Mouse (Mus musculus) MEL (cell line): ENCODE data around the gene Smyd3. TPM values are rescaled to one million over a fixed set of nuclear protein-coding genes. Genes with fewer than 3 reads are reported as not detected.

Experiments
- DNase-seq: peaks from one replicate; pipeline ENCODE4 v3.0.0; 2011; ENCODE audit warnings: low read depth, low spot score
- H3K27ac ChIP-seq: 2 replicates; pipeline ENCODE4 v1.5.1; 2012; ENCODE audit warnings: low read depth, mild to moderate bottlenecking, control low read depth, low read length, moderate library complexity; ENCODE audit not compliant: control insufficient read depth
- H3K27me3 ChIP-seq, 2 experiments: fragments of 150-350 bp in 1 of 2; sonication (generic) in 1 of 2; 2 replicates each; pipeline ENCODE4 v1.6.1; 2012; ENCODE audit warnings: low read length in 2 of 2, mild to moderate bottlenecking in 2 of 2, improper control_type of control experiment in 1 of 2, moderate library complexity in 1 of 2; ENCODE audit not compliant: insufficient read depth in 2 of 2, control insufficient read depth in 1 of 2
- H3K36me3 ChIP-seq, 2 experiments: 2 replicates each; pipeline ENCODE4 v1.6.1; 2012 to 2014; ENCODE audit warnings: low read length in 2 of 2, improper control_type of control experiment in 1 of 2, inconsistent platforms in 1 of 2, mild to moderate bottlenecking in 1 of 2; ENCODE audit not compliant: insufficient read depth in 2 of 2, control insufficient read depth in 1 of 2
- H3K4me1 ChIP-seq, 2 experiments: fragments of 150-350 bp in 1 of 2; sonication (generic) in 1 of 2; 2 replicates each; pipeline ENCODE4 v1.6.1; 2012; ENCODE audit warnings: low read length in 2 of 2, improper control_type of control experiment in 1 of 2, mild to moderate bottlenecking in 1 of 2; ENCODE audit not compliant: insufficient read depth in 2 of 2, control insufficient read depth in 1 of 2
- H3K4me3 ChIP-seq, 2 experiments: fragments of 150-350 bp in 1 of 2; sonication (generic) in 1 of 2; 2 replicates each; pipeline ENCODE4 v1.5.1; 2012; ENCODE audit warnings: low read depth in 2 of 2, low read length in 2 of 2, mild to moderate bottlenecking in 2 of 2, moderate library complexity in 2 of 2, control low read depth in 1 of 2, improper control_type of control experiment in 1 of 2; ENCODE audit not compliant: control insufficient read depth in 1 of 2, insufficient read depth in 1 of 2
- H3K79me2 ChIP-seq: 2 replicates; pipeline ENCODE4 v1.6.1; 2012; ENCODE audit warnings: mild to moderate bottlenecking, low read length, moderate library complexity; ENCODE audit not compliant: control insufficient read depth, poor library complexity, insufficient read depth
- H3K9ac ChIP-seq: 2 replicates; pipeline ENCODE4 v1.6.1; 2012; ENCODE audit warnings: low read depth, mild to moderate bottlenecking, control low read depth, low read length, moderate library complexity; ENCODE audit not compliant: control insufficient read depth, poor library complexity, severe bottlenecking
- H3K9me3 ChIP-seq: fragments of 150-350 bp; sonication (generic); replicated peaks from 2 replicates; pipeline ENCODE4 v1.6.1; 2012; ENCODE audit warnings: mild to moderate bottlenecking, low read length, improper control_type of control experiment, moderate library complexity; ENCODE audit not compliant: insufficient read depth
- BHLHE40 ChIP-seq: IDR thresholded peaks from 2 replicates; pipeline ENCODE4 v1.6.1; 2012; ENCODE audit warnings: low read depth, mild to moderate bottlenecking, inconsistent platforms, low read length, improper control_type of control experiment, borderline replicate concordance
- CHD2 ChIP-seq: IDR thresholded peaks from 2 replicates; pipeline ENCODE4 v1.6.1; 2011; ENCODE audit warnings: low read length, improper control_type of control experiment
- CTCF ChIP-seq, 3 experiments: IDR thresholded peaks in 2 of 3; conservative IDR thresholded peaks in 1 of 3; 2 replicates each; pipeline ENCODE4 v1.5.1; 2011 to 2012; ENCODE audit warnings: low read length in 3 of 3, low read depth in 2 of 3, mild to moderate bottlenecking in 2 of 3, improper control_type of control experiment in 1 of 3, inconsistent platforms in 1 of 3, mixed read lengths in 1 of 3, moderate library complexity in 1 of 3; ENCODE audit not compliant: control insufficient read depth in 1 of 3, insufficient read depth in 1 of 3, poor library complexity in 1 of 3, severe bottlenecking in 1 of 3
- E2F4 ChIP-seq: IDR thresholded peaks from 2 replicates; pipeline ENCODE4 v1.6.1; 2011; ENCODE audit warnings: low read depth, low read length, improper control_type of control experiment, borderline replicate concordance
- GATA1 ChIP-seq: IDR thresholded peaks from 2 replicates; pipeline ENCODE4 v1.6.1; 2011; ENCODE audit warnings: low read depth, low read length, improper control_type of control experiment
- HCFC1 ChIP-seq: IDR thresholded peaks from 2 replicates; pipeline ENCODE4 v1.6.1; 2012; ENCODE audit warnings: low read depth, mild to moderate bottlenecking, inconsistent platforms, low read length, improper control_type of control experiment, moderate library complexity
- JUND ChIP-seq: IDR thresholded peaks from 2 replicates; pipeline ENCODE4 v1.6.1; 2011; ENCODE audit warnings: low read depth, mild to moderate bottlenecking, improper control_type of control experiment, low read length
- KAT2A ChIP-seq: conservative IDR thresholded peaks from 2 replicates; pipeline ENCODE4 v1.6.1; 2012; ENCODE audit warnings: low read depth, low read length, improper control_type of control experiment, inconsistent platforms
- MAFK ChIP-seq: IDR thresholded peaks from 2 replicates; pipeline ENCODE4 v1.6.1; 2011; ENCODE audit warnings: low read depth, mild to moderate bottlenecking, low read length, improper control_type of control experiment, borderline replicate concordance
- MAZ ChIP-seq: IDR thresholded peaks from 2 replicates; pipeline ENCODE4 v1.6.1; 2012; ENCODE audit warnings: low read depth, mild to moderate bottlenecking, inconsistent platforms, low read length, improper control_type of control experiment
- MEF2A ChIP-seq: IDR thresholded peaks from 2 replicates; pipeline ENCODE4 v1.6.1; 2014; ENCODE audit warnings: low read depth, mild to moderate bottlenecking, inconsistent platforms, low read length, improper control_type of control experiment; ENCODE audit not compliant: poor library complexity, insufficient replicate concordance, severe bottlenecking; ENCODE audit errors: extremely low read depth
- MYC ChIP-seq: IDR thresholded peaks from 2 replicates; pipeline ENCODE4 v1.6.1; 2011; ENCODE audit warnings: low read depth, mild to moderate bottlenecking, low read length, improper control_type of control experiment, moderate library complexity
- POLR2A ChIP-seq, 2 experiments: IDR thresholded peaks; 2 replicates each; pipeline ENCODE4 v1.6.1; 2011 to 2012; ENCODE audit warnings: low read length in 2 of 2, mild to moderate bottlenecking in 2 of 2, control low read depth in 1 of 2, improper control_type of control experiment in 1 of 2, low read depth in 1 of 2, moderate library complexity in 1 of 2; ENCODE audit not compliant: control insufficient read depth in 1 of 2, insufficient read depth in 1 of 2, poor library complexity in 1 of 2
- POLR2AphosphoS2 ChIP-seq: IDR thresholded peaks from 2 replicates; pipeline ENCODE4 v1.6.1; 2011; ENCODE audit warnings: low read length, improper control_type of control experiment
- POLR2AphosphoS5 ChIP-seq: IDR thresholded peaks from 2 replicates; pipeline ENCODE4 v1.6.1; 2012; ENCODE audit warnings: low read depth, borderline replicate concordance, mild to moderate bottlenecking, inconsistent platforms, low read length, moderate library complexity, mixed read lengths
- RAD21 ChIP-seq: IDR thresholded peaks from 2 replicates; pipeline ENCODE4 v1.6.1; 2011; ENCODE audit warnings: mild to moderate bottlenecking, low read depth, low read length, improper control_type of control experiment
- TBP ChIP-seq: IDR thresholded peaks from 2 replicates; pipeline ENCODE4 v1.8.0; 2011; ENCODE audit warnings: low read depth, low read length, improper control_type of control experiment
- TCF12 ChIP-seq: IDR thresholded peaks from 2 replicates; pipeline ENCODE4 v1.6.1; 2014; ENCODE audit warnings: low read depth, mild to moderate bottlenecking, inconsistent platforms, low read length, improper control_type of control experiment, moderate library complexity
- USF1 ChIP-seq: IDR thresholded peaks from 2 replicates; pipeline ENCODE4 v1.6.1; 2014; ENCODE audit warnings: low read depth, mild to moderate bottlenecking, inconsistent platforms, low read length, improper control_type of control experiment, moderate library complexity
- ZKSCAN1 ChIP-seq: IDR thresholded peaks from 2 replicates; pipeline ENCODE4 v1.6.1; 2012; ENCODE audit warnings: low read depth, mild to moderate bottlenecking, inconsistent platforms, low read length, improper control_type of control experiment, moderate library complexity
- ZNF384 ChIP-seq: IDR thresholded peaks from 2 replicates; pipeline ENCODE4 v1.6.1; 2012; ENCODE audit warnings: low read depth, mild to moderate bottlenecking, inconsistent platforms, low read length, improper control_type of control experiment
- polyA plus RNA-seq, 2 experiments: library from polyadenylated mRNA; stranded (reverse) in 1 of 2; unstranded in 1 of 2; fragments of >175 nt in 1 of 2; fragments of >200 nt in 1 of 2; gene quantifications; 2 replicates each; pipeline versions ENCODE4 v1.2.1 to v1.2.4; 2012; ENCODE audit warnings: low replicate concordance in 2 of 2, low read depth in 1 of 2; ENCODE audit not compliant: insufficient read length in 2 of 2, insufficient read depth in 1 of 2, missing spikeins in 1 of 2
- total RNA-seq: library from RNA; depleted of rRNA; stranded (reverse); fragments of 300-350 nt; gene quantifications from 2 replicates; pipeline ENCODE4 v1.2.3, GENCODE M21; 2012

Gene Smyd3
- total and polyA plus RNA-seq, 3 experiments = 13.3 to 18.2 TPM; not detected in 1

GRCm38 (mm10) chr1:178936976-178937375, 580.9 kb downstream of the Smyd3 start:
- no peak for DNase-seq
- Histone ChIP-seq H3K79me2 (no peaks in the 10 kb centered on the region), H3K4me3 (no peak overlapping the region), H3K27ac (no peak overlapping the region), H3K27me3 (0 out of 4 replicates have a peak, but pooled peaks cover 0 to 2% of the 10 kb centered on the region in 2 experiments), H3K4me1 (no peaks in the 10 kb centered on the region), H3K9me3 (no peaks in the 10 kb centered on the region), H3K36me3 (no peaks in the 10 kb centered on the region), H3K9ac (no peak overlapping the region)
- TF ChIP-seq GATA1 = no peak
- no peak for TF ChIP-seq USF1
- no peak for TF ChIP-seq E2F4
- TF ChIP-seq ZNF384 = no peak
- no peak for TF ChIP-seq MAZ
- TF ChIP-seq BHLHE40 = no peak
- no peak for TF ChIP-seq TBP
- no peak for TF ChIP-seq POLR2AphosphoS5
- no peak for TF ChIP-seq ZKSCAN1
- no peak for TF ChIP-seq MYC
- no peak for TF ChIP-seq CHD2
- no peak for TF ChIP-seq CTCF (IDR thresholded peaks at IDR 0.05 in 2 of 3, conservative IDR thresholded peaks at IDR 0.05 in 1 of 3; ENCODE audit: control insufficient read depth in 1 of 3, insufficient read depth in 1 of 3, low read depth in 2 of 3, low read length in 3 of 3, poor library complexity in 1 of 3, severe bottlenecking in 1 of 3)

GRCm38 (mm10) chr1:178936457-178936856, 581.4 kb downstream of the Smyd3 start:
- Histone ChIP-seq H3K4me1 (no peaks in the 10 kb centered on the region), H3K27ac (no peak overlapping the region), H3K27me3 (0 out of 4 replicates have a peak, but pooled peaks cover 0 to 2% of the 10 kb centered on the region in 2 experiments), H3K79me2 (no peaks in the 10 kb centered on the region), H3K9ac (no peak overlapping the region), H3K4me3 (no peak overlapping the region), H3K36me3 (no peaks in the 10 kb centered on the region), H3K9me3 (no peaks in the 10 kb centered on the region)
- DNase-seq = no peak
- no peak for TF ChIP-seq MAZ
- TF ChIP-seq MEF2A = no peak
- TF ChIP-seq USF1 = no peak
- TF ChIP-seq ZNF384 = no peak
- no peak for TF ChIP-seq TBP
- TF ChIP-seq POLR2A (IDR thresholded peaks at IDR 0.05; ENCODE audit: control insufficient read depth in 1 of 2, insufficient read depth in 1 of 2, low read depth in 1 of 2, low read length in 2 of 2, poor library complexity in 1 of 2) = no peak
- TF ChIP-seq RAD21 = no peak
- no peak for TF ChIP-seq HCFC1
- no peak for TF ChIP-seq POLR2AphosphoS2
- no peak for TF ChIP-seq TCF12
- TF ChIP-seq JUND = no peak
- no peak for TF ChIP-seq MAFK
- no peak for TF ChIP-seq ZKSCAN1
- no peak for TF ChIP-seq KAT2A
- no peak for TF ChIP-seq E2F4
